7 mouse cellular contexts compared by ENCODE assay signal in genomic region chr10:125784896-125785295, GRCm38 (mm10).
A peak's percentile ranks its signal among the peaks of the same experiment; 100 is the strongest.
DNase-seq lines count a peak whose midpoint lies in the region; ATAC-seq lines count a peak whose summit lies in the region.

No protein-coding gene starts in this region.

- no peak overlapping the region for H3K9ac ChIP-seq in forebrain, embryonic 14.5 days (ENCODE audit: low read length)
- no peak overlapping the region for H3K9ac ChIP-seq in lung, embryonic 15.5 days
- no peak overlapping the region for H3K9ac ChIP-seq in stomach, embryonic 15.5 days

- H3K9me3 ChIP-seq in forebrain, embryonic 14.5 days (replicated peaks; ENCODE audit: control insufficient read depth, low read length), result no peaks in the 10 kb centered on the region
- no peaks in the 10 kb centered on the region for H3K9me3 ChIP-seq in lung, embryonic 15.5 days
- H3K9me3 ChIP-seq in stomach, embryonic 15.5 days, result no peaks in the 10 kb centered on the region

- no peaks in the 10 kb centered on the region for H3K36me3 ChIP-seq in forebrain, embryonic 14.5 days (ENCODE audit: control insufficient read depth, insufficient read depth, low read length)
- no peaks in the 10 kb centered on the region for H3K36me3 ChIP-seq in lung, embryonic 15.5 days
- no peaks in the 10 kb centered on the region for H3K36me3 ChIP-seq in stomach, embryonic 15.5 days

- WGBS in forebrain, embryonic 14.5 days, result 4% methylated on average over 2 of the region's 2 CpGs
- WGBS in lung, embryonic 15.5 days, result 8% methylated on average over 2 of the region's 2 CpGs
- WGBS in stomach, embryonic 15.5 days, result 4% methylated on average over 2 of the region's 2 CpGs

- no peak overlapping the region for H3K4me2 ChIP-seq in forebrain, embryonic 14.5 days (ENCODE audit: low read length)
- 0 out of 2 replicates have a peak overlapping the region, but pooled peaks have one; percentile 79 for H3K4me2 ChIP-seq in lung, embryonic 15.5 days
- H3K4me2 ChIP-seq in stomach, embryonic 15.5 days, result peak overlapping the region; percentile 53; the same call in 1 of the 2 replicates

- no peak overlapping the region for H3K4me3 ChIP-seq in forebrain, embryonic 14.5 days (ENCODE audit: low read depth, low read length)
- H3K4me3 ChIP-seq in lung, embryonic 15.5 days, result no peak overlapping the region
- no peak overlapping the region for H3K4me3 ChIP-seq in stomach, embryonic 15.5 days (replicated peaks)

- peak; percentile 64 for DNase-seq in testis, postnatal 10 days (ENCODE audit: low spot score)
- DNase-seq in testis, postnatal 14 days (ENCODE audit: low spot score), result no peak
- DNase-seq in forebrain, embryonic 14.5 days (ENCODE audit: low spot score), result peak; percentile 66
- peak; percentile 17 to 35 for DNase-seq in kidney, adult 8-10 months
- DNase-seq in adrenal gland, postnatal 4 days (ENCODE audit: low spot score in 2 of 2), result no peak

- H3K27me3 ChIP-seq in forebrain, embryonic 14.5 days (replicated peaks; ENCODE audit: control insufficient read depth, insufficient read depth, low read length), result no peaks in the 10 kb centered on the region
- no peaks in the 10 kb centered on the region for H3K27me3 ChIP-seq in lung, embryonic 15.5 days
- no peaks in the 10 kb centered on the region for H3K27me3 ChIP-seq in stomach, embryonic 15.5 days (replicated peaks)

- H3K27ac ChIP-seq in forebrain, embryonic 14.5 days (ENCODE audit: low read depth, low read length), result no peak overlapping the region
- peak overlapping the region; percentile 76; the same call in 1 of the 2 replicates for H3K27ac ChIP-seq in lung, embryonic 15.5 days
- H3K27ac ChIP-seq in stomach, embryonic 15.5 days, result peak overlapping the region; percentile 83

- peaks cover 19% of the 10 kb centered on the region for H3K4me1 ChIP-seq in forebrain, embryonic 14.5 days (ENCODE audit: control insufficient read depth, insufficient read depth, low read length)
- H3K4me1 ChIP-seq in lung, embryonic 15.5 days, result peaks cover 31% of the 10 kb centered on the region
- peaks cover 13% of the 10 kb centered on the region for H3K4me1 ChIP-seq in stomach, embryonic 15.5 days

- ATAC-seq in forebrain, embryonic 14.5 days, result peak; percentile 61; the same call in 1 of the 2 replicates
- ATAC-seq in lung, embryonic 15.5 days (ENCODE audit: borderline replicate concordance, extremely low read depth, low FRiP score, low TSS enrichment), result no peak
- ATAC-seq in stomach, embryonic 15.5 days (ENCODE audit: insufficient read depth, low FRiP score, low read depth), result no peak

Comparison
In these comparisons a context has a peak if more than half of its experiments do, and no peak if none do; other contexts are left out.
1. DNase-seq: peak in testis, postnatal 10 days (single experiment), forebrain, embryonic 14.5 days (single experiment) and kidney, adult 8-10 months (2 of 2); none in testis, postnatal 14 days (single experiment) and adrenal gland, postnatal 4 days (0 of 2).